Mouse (Mus musculus) ES-E14 (cell line): ENCODE measurements around the gene Bri3bp. TPM values are rescaled to one million over a fixed set of nuclear protein-coding genes. Genes with fewer than 3 reads are reported as not detected.

Experiments
- DNase-seq: peaks from one replicate; pipeline ENCODE4 v3.0.0-alpha.2; 2013; ENCODE audit warnings: low read depth, low spot score
- H3K27ac ChIP-seq: 2 replicates; pipeline ENCODE4 v1.5.1; 2012; ENCODE audit warnings: low read depth, mild to moderate bottlenecking, low read length, moderate library complexity, mixed read lengths; ENCODE audit not compliant: poor library complexity, insufficient read depth, severe bottlenecking
- H3K36me3 ChIP-seq: 2 replicates; pipeline ENCODE4 v1.6.1; 2012; ENCODE audit warnings: mild to moderate bottlenecking, low read length, moderate library complexity, mixed read lengths; ENCODE audit not compliant: control insufficient read depth, poor library complexity, insufficient read depth, severe bottlenecking
- H3K4me1 ChIP-seq, 2 experiments: fragments of 150-350 bp in 1 of 2; sonication (generic) in 1 of 2; 2 replicates each; pipeline ENCODE4 v1.6.1; 2012; ENCODE audit warnings: low read length in 2 of 2, mild to moderate bottlenecking in 1 of 2, mixed read lengths in 1 of 2; ENCODE audit not compliant: control insufficient read depth in 2 of 2, insufficient read depth in 2 of 2, poor library complexity in 1 of 2
- H3K4me3 ChIP-seq, 2 experiments: fragments of 150-350 bp in 1 of 2; sonication (generic) in 1 of 2; 2 replicates each; pipeline ENCODE4 v1.5.1; 2012; ENCODE audit warnings: low read length in 2 of 2, low read depth in 1 of 2, mild to moderate bottlenecking in 1 of 2, mixed read lengths in 1 of 2; ENCODE audit not compliant: insufficient read depth in 1 of 2, poor library complexity in 1 of 2, severe bottlenecking in 1 of 2
- H3K9ac ChIP-seq: 2 replicates; pipeline ENCODE4 v1.6.1; 2012; ENCODE audit warnings: low read depth, mild to moderate bottlenecking, low read length, mixed read lengths; ENCODE audit not compliant: poor library complexity, insufficient read depth, severe bottlenecking
- H3K9me3 ChIP-seq: fragments of 150-350 bp; sonication (generic); 2 replicates; pipeline ENCODE4 v1.6.1; 2012; ENCODE audit warnings: low read depth, mild to moderate bottlenecking, low read length; ENCODE audit not compliant: control insufficient read depth, insufficient read depth
- CHD2 ChIP-seq: IDR thresholded peaks from 2 replicates; pipeline ENCODE4 v1.6.1; 2014; ENCODE audit warnings: mild to moderate bottlenecking, low read depth, low read length, inconsistent platforms
- HCFC1 ChIP-seq: IDR thresholded peaks from 2 replicates; pipeline ENCODE4 v1.6.1; 2012; ENCODE audit warnings: low read length, inconsistent platforms, borderline replicate concordance; ENCODE audit not compliant: insufficient read depth
- MAFK ChIP-seq: IDR thresholded peaks from 2 replicates; pipeline ENCODE4 v1.6.1; 2014; ENCODE audit warnings: mild to moderate bottlenecking, low read depth, low read length, inconsistent platforms; ENCODE audit not compliant: insufficient read depth
- ZC3H11A ChIP-seq: IDR thresholded peaks from 2 replicates; pipeline ENCODE4 v1.6.1; 2012; ENCODE audit warnings: low read depth, mild to moderate bottlenecking, inconsistent platforms, low read length, borderline replicate concordance
- ZNF384 ChIP-seq: IDR thresholded peaks from 2 replicates; pipeline ENCODE4 v1.6.1; 2012; ENCODE audit warnings: low read depth, low read length, inconsistent platforms
- in situ Hi-C, 2 experiments: fragments of 600-800 bp; cut with MboI; formaldehyde crosslinking; loops; one replicate each; pipeline ENCODE4 v1.15.1; 2025; ENCODE audit warnings: low sequenced_read_pairs in 2 of 2, inconsistent platforms in 1 of 2; ENCODE audit not compliant: unreplicated experiment in 2 of 2
- total RNA-seq: library from RNA; depleted of rRNA; stranded (reverse); fragments of 300-350 nt; gene quantifications from 2 replicates; pipeline ENCODE4 v1.2.3, GENCODE M21; 2012

The Bri3bp gene
- total RNA-seq, 1 experiment = 52.7 TPM

GRCm38 (mm10) chr5:125503628-125504027, 62.3 kb downstream of the Bri3bp start:
- Histone ChIP-seq H3K27ac (no peak overlapping the region), H3K9me3 (no peaks in the 10 kb centered on the region), H3K36me3 (peaks cover 7% of the 10 kb centered on the region; the same call in 1 of the 2 replicates), H3K9ac (no peak overlapping the region), H3K4me1 (peaks cover 0 to 12% of the 10 kb centered on the region in 2 experiments; a peak in 2 of 4 replicates), H3K4me3 (no peak overlapping the region)
- in situ Hi-C loops = no loop called here
- no peak for DNase-seq
- no peak for TF ChIP-seq ZC3H11A

- Histone ChIP-seq H3K9ac (no peak overlapping the region), H3K4me3 (no peak overlapping the region), H3K9me3 (no peaks in the 10 kb centered on the region), H3K36me3 (peaks cover 8% of the 10 kb centered on the region; the same call in 1 of the 2 replicates), H3K27ac (no peak overlapping the region), H3K4me1 (peaks cover 0 to 19% of the 10 kb centered on the region in 2 experiments; a peak in 2 of 4 replicates)
- no peak for TF ChIP-seq ZC3H11A
- TF ChIP-seq HCFC1 = no peak
- no peak for TF ChIP-seq ZNF384
- TF ChIP-seq MAFK = no peak
- no peak for TF ChIP-seq CHD2
- DNase-seq = no peak
- in situ Hi-C loops = no loop called here
Measured at GRCm38 (mm10) chr5:125504692-125505091, 63.3 kb downstream of the Bri3bp start.

- Histone ChIP-seq H3K4me1 (peaks cover 0 to 20% of the 10 kb centered on the region in 2 experiments; a peak in 2 of 4 replicates), H3K27ac (no peak overlapping the region), H3K9me3 (no peaks in the 10 kb centered on the region), H3K36me3 (peaks cover 12% of the 10 kb centered on the region; the same call in 1 of the 2 replicates), H3K4me3 (no peak overlapping the region), H3K9ac (no peak overlapping the region)
- in situ Hi-C loops = no loop called here
- TF ChIP-seq ZC3H11A (no peak), CHD2 (no peak), MAFK (no peak)
- no peak for DNase-seq
Measured at GRCm38 (mm10) chr5:125505968-125506367, 64.6 kb downstream of the Bri3bp start.

- DNase-seq = peak; percentile 55
- H3K9ac ChIP-seq = no peak overlapping the region
- TF ChIP-seq ZC3H11A = no peak
- TF ChIP-seq ZNF384 = no peak
- TF ChIP-seq CHD2 = no peak
- TF ChIP-seq HCFC1 = no peak
- TF ChIP-seq MAFK = no peak
- peaks cover 0 to 20% of the 10 kb centered on the region in 2 experiments; a peak in 2 of 4 replicates for H3K4me1 ChIP-seq
- no peaks in the 10 kb centered on the region for H3K9me3 ChIP-seq
- peaks cover 12% of the 10 kb centered on the region; the same call in 1 of the 2 replicates for H3K36me3 ChIP-seq
- H3K27ac ChIP-seq = no peak overlapping the region; the same call in 1 of the 2 replicates
- no peak overlapping the region for H3K4me3 ChIP-seq
- in situ Hi-C loops = no loop called here
Measured at GRCm38 (mm10) chr5:125507582-125507981, 66.2 kb downstream of the Bri3bp start.

- Histone ChIP-seq H3K27ac (no peak overlapping the region; the same call in 1 of the 2 replicates), H3K9ac (no peak overlapping the region), H3K36me3 (peaks cover 12% of the 10 kb centered on the region; the same call in 1 of the 2 replicates), H3K4me3 (no peak overlapping the region), H3K4me1 (peaks cover 0 to 22% of the 10 kb centered on the region in 2 experiments; a peak in 2 of 4 replicates), H3K9me3 (no peaks in the 10 kb centered on the region)
- in situ Hi-C loops = no loop called here
- DNase-seq = no peak
- no peak for TF ChIP-seq HCFC1
- TF ChIP-seq CHD2 = no peak
- TF ChIP-seq MAFK = no peak
- no peak for TF ChIP-seq ZNF384
- TF ChIP-seq ZC3H11A = no peak
Measured at GRCm38 (mm10) chr5:125508006-125508405, 66.6 kb downstream of the Bri3bp start.
